Mouse (Mus musculus) intestine, embryonic 16.5 days (tissue): ENCODE data around the gene Pmp22. TPM values are rescaled to one million over a fixed set of nuclear protein-coding genes. Genes with fewer than 3 reads are reported as not detected.

ENCODE experiments used
- ATAC-seq: fragments of 200-750 bp; cut with Nextera tagmentation; 2 replicates; pipeline ENCODE4 v1.8.0; 2017; ENCODE audit warnings: moderate TSS enrichment, moderate library complexity
- H3K27ac ChIP-seq: fragments of 300-500 bp; sonication (generic); 2 replicates; pipeline ENCODE4 v1.5.1; 2014; ENCODE audit warnings: mild to moderate bottlenecking, low read length
- H3K27me3 ChIP-seq: fragments of 300-500 bp; sonication (generic); replicated peaks from 2 replicates; pipeline ENCODE4 v1.6.1; 2014; ENCODE audit warnings: low read length, control low read depth, mixed read lengths; ENCODE audit not compliant: control insufficient read depth, insufficient read depth
- H3K36me3 ChIP-seq: fragments of 300-500 bp; sonication (generic); 2 replicates; pipeline ENCODE4 v1.6.1; 2014; ENCODE audit warnings: low read length, control low read depth; ENCODE audit not compliant: control insufficient read depth, insufficient read depth
- H3K4me1 ChIP-seq: fragments of 300-500 bp; sonication (generic); 2 replicates; pipeline ENCODE4 v1.6.1; 2014; ENCODE audit warnings: low read length, control low read depth, mixed read lengths; ENCODE audit not compliant: control insufficient read depth, insufficient read depth
- H3K4me2 ChIP-seq: fragments of 300-500 bp; sonication (generic); 2 replicates; pipeline ENCODE4 v1.6.1; 2014; ENCODE audit warnings: low read depth, low read length, control low read depth
- H3K4me3 ChIP-seq: fragments of 300-500 bp; sonication (generic); 2 replicates; pipeline ENCODE4 v1.5.1; 2014; ENCODE audit warnings: mild to moderate bottlenecking, low read length
- H3K9ac ChIP-seq: fragments of 300-500 bp; sonication (generic); 2 replicates; pipeline ENCODE4 v1.6.1; 2014; ENCODE audit warnings: low read depth, low read length
- H3K9me3 ChIP-seq: fragments of 300-500 bp; sonication (generic); 2 replicates; pipeline ENCODE4 v1.6.1; 2016; ENCODE audit warnings: low read length, control low read depth; ENCODE audit not compliant: control insufficient read depth
- WGBS: fragments of 180-500 bp; shearing (Covaris S2); extraction: QIAGEN DNeasy Blood & Tissue Kit; methylation state at CpG from one replicate; pipeline ENCODE4 v1.1.7; 2014; 5-methylcytosine and 5-hydroxymethylcytosine counted together
- polyA plus RNA-seq: library from polyadenylated mRNA; unstranded; fragments of >200 nt; fragmentation: Nextera tagmentation; extraction: Ambion mirVana; gene quantifications from 2 replicates; pipeline ENCODE4 v1.2.1, GENCODE M21; 2015

The Pmp22 gene
- 110 and 113 TPM in 2 replicates for polyA plus RNA-seq

- Histone ChIP-seq H3K27me3 (peaks cover 24% of the 10 kb centered on the region), H3K4me3 (peak within 1 kb of the TSS; percentile 17)
- 48% methylated on average over 2 of the region's 2 CpGs for WGBS
These were observed at the start of gene Pmp22 for GRCm38 (mm10) chr11:63128784-63129183. Gene Pmp22 (plus strand): TSS chr11:63128982.

DNA sequence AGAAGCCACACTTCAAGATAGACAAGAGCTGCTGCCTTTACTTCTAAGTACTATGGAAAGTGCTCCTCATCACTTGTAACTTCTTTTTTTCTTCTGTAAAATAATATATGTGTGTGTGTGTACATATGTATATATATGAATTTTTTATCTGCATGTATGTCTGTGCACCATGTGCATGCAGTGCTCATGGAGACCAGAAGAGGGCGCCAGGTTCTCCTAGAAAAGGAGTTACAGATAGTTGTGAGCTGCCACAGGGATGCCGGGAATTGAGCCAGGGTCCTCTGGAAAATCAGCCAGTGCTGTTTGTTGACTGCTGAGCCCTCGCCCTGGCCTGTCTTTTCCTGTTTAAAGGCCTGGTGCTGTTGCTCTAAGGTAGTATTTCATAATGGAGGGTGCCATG, 44.2 kb upstream of the Pmp22 start:
- Histone ChIP-seq H3K4me3 (no peak overlapping the region), H3K4me2 (no peak overlapping the region), H3K9me3 (peaks cover 3% of the 10 kb centered on the region; the same call in 1 of the 2 replicates), H3K36me3 (no peaks in the 10 kb centered on the region), H3K27me3 (no peaks in the 10 kb centered on the region), H3K4me1 (no peaks in the 10 kb centered on the region), H3K27ac (no peak overlapping the region), H3K9ac (no peak overlapping the region)
- ATAC-seq: no peak
- 89% methylated on average over 3 of the region's 3 CpGs for WGBS

More at GRCm38 (mm10) chr11:63128784-63129183, at the start of gene Pmp22:
- Histone ChIP-seq H3K36me3 (no peaks in the 10 kb centered on the region), H3K9ac (no peak within 1 kb of the TSS), H3K4me2 (peak within 1 kb of the TSS; percentile 19; the same call in 1 of the 2 replicates), H3K27ac (no peak within 1 kb of the TSS), H3K4me1 (peaks cover 37% of the 10 kb centered on the region), H3K9me3 (no peaks in the 10 kb centered on the region)
- ATAC-seq: no peak

DNA sequence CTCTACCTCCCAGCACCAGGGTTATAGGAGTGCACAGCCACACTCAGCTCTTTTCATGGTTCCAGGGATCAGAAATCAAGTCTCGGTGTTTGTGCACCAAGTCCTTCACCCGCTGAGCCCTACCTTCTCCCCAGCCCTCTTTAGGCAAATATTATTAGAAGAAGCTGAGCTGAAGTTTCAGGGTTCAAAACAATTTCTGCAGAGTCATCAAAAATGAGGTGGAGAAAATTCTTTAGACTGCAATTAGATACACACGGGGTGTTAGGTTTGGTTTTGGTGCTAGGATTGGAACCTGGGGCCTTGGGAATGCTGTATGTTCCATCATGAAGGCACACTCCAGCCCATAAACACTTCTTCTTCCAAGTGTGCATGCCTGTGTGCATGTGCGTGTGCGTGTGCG, 40.1 kb upstream of the Pmp22 start:
- Histone ChIP-seq H3K27ac (no peak overlapping the region), H3K27me3 (no peaks in the 10 kb centered on the region), H3K4me1 (peaks cover 6% of the 10 kb centered on the region), H3K4me3 (no peak overlapping the region), H3K9ac (no peak overlapping the region), H3K9me3 (peaks cover 3% of the 10 kb centered on the region; the same call in 1 of the 2 replicates), H3K4me2 (no peak overlapping the region), H3K36me3 (no peaks in the 10 kb centered on the region)
- 91% methylated on average over 6 of the region's 6 CpGs for WGBS
- no peak for ATAC-seq

- H3K27me3 ChIP-seq: no peaks in the 10 kb centered on the region
- no peak overlapping the region for H3K27ac ChIP-seq
- H3K4me1 ChIP-seq: peaks cover 6% of the 10 kb centered on the region
- no peak overlapping the region for H3K9ac ChIP-seq
- H3K9me3 ChIP-seq: no peaks in the 10 kb centered on the region
- no peaks in the 10 kb centered on the region for H3K36me3 ChIP-seq
- 24% methylated on average over 4 of the region's 4 CpGs for WGBS
- no peak for ATAC-seq
- no peak overlapping the region for H3K4me2 ChIP-seq
- no peak overlapping the region for H3K4me3 ChIP-seq
These were observed 38.6 kb upstream of the Pmp22 start for GRCm38 (mm10) chr11:63090210-63090609.

DNA sequence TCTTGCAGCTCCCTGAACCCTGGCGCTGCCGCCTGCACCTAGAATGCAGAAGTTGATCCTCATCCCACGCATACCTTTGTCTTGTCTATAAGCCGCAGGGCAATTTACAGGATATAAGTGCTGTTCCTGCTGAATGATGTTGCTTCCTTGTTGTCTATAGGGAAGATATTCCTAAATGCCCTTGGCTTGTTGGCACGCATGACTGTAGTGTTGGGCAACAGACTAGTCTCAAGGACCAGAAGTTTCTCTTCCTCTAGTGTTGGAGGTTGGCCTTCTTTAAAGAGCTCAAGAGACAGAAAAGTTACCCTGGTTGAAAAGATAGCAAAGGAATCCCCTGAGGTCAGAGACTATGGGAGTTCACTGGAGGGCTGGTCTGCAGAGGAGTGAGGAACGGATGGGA, 37.8 kb upstream of the Pmp22 start:
- Histone ChIP-seq H3K4me2 (no peak overlapping the region), H3K9ac (no peak overlapping the region), H3K27me3 (no peaks in the 10 kb centered on the region), H3K9me3 (no peaks in the 10 kb centered on the region), H3K36me3 (no peaks in the 10 kb centered on the region), H3K4me3 (no peak overlapping the region), H3K4me1 (peaks cover 6% of the 10 kb centered on the region), H3K27ac (no peak overlapping the region)
- no peak for ATAC-seq
- 87% methylated on average over 6 of the region's 6 CpGs for WGBS

GRCm38 (mm10) chr11:63092271-63092670, 36.5 kb upstream of the Pmp22 start:
- Histone ChIP-seq H3K4me2 (no peak overlapping the region), H3K4me3 (no peak overlapping the region), H3K27ac (no peak overlapping the region), H3K9ac (no peak overlapping the region), H3K27me3 (no peaks in the 10 kb centered on the region), H3K9me3 (no peaks in the 10 kb centered on the region), H3K4me1 (peaks cover 6% of the 10 kb centered on the region), H3K36me3 (no peaks in the 10 kb centered on the region)
- ATAC-seq: no peak
- 62% methylated on average over 5 of the region's 5 CpGs for WGBS

DNA sequence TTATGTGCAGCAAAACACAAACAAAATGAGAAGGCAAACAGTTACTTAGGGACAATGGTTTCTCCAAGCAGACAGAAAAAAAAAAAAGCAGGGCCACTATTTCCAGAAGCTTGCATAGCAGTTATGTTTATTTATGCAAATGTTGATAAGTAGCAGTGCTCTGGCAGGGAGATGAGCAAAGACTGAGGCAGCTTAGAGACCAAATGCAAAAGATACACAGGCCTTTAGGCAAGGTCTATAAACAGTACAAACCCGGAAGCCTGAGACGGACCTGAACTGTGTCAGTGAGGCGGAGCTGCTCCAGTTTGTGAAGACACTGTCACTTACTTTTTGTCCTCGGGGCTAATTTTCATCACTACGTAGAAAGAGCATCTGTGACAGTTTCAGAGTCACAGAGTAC, 35.2 kb upstream of the Pmp22 start:
- no peak overlapping the region for H3K27ac ChIP-seq
- 50% methylated on average over 5 of the region's 5 CpGs for WGBS
- H3K9ac ChIP-seq: no peak overlapping the region

DNA sequence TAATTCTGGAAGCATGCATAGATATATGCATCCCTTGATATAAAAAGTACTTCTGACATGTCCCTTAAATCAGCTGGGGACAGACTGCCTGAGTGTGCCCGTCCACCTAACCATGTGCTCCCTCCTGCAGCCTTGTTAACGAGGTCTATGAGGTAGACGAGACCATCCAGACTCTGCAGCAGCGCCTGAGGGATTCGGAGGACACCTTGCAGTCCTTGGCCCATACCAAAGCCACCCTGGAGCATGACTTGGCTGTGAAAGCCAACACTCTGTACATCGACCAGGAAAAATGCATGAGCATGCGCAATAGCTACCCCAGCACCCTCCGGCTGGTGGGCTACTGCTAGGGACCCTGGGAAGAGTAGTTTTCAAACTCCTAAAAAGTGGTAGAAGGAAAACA, 34.3 kb upstream of the Pmp22 start:
- peaks cover 6% of the 10 kb centered on the region for H3K4me1 ChIP-seq
- no peak overlapping the region for H3K4me2 ChIP-seq
- no peaks in the 10 kb centered on the region for H3K36me3 ChIP-seq
- no peak overlapping the region for H3K27ac ChIP-seq
- no peak overlapping the region for H3K9ac ChIP-seq
- no peak overlapping the region for H3K4me3 ChIP-seq
- H3K9me3 ChIP-seq: no peaks in the 10 kb centered on the region
- ATAC-seq: no peak
- H3K27me3 ChIP-seq: no peaks in the 10 kb centered on the region
- WGBS: 88% methylated on average over 8 of the region's 8 CpGs

More for the DNA sequence above, 35.2 kb upstream of the Pmp22 start:
- Histone ChIP-seq H3K9me3 (no peaks in the 10 kb centered on the region), H3K27me3 (no peaks in the 10 kb centered on the region), H3K4me3 (no peak overlapping the region), H3K4me2 (no peak overlapping the region), H3K4me1 (peaks cover 6% of the 10 kb centered on the region), H3K36me3 (no peaks in the 10 kb centered on the region)
- ATAC-seq: no peak

- no peaks in the 10 kb centered on the region for H3K27me3 ChIP-seq
- no peaks in the 10 kb centered on the region for H3K9me3 ChIP-seq
- no peak for ATAC-seq
- no peak overlapping the region for H3K27ac ChIP-seq
- no peaks in the 10 kb centered on the region for H3K36me3 ChIP-seq
- H3K4me1 ChIP-seq: no peaks in the 10 kb centered on the region
- no peak overlapping the region for H3K9ac ChIP-seq
- no peak overlapping the region for H3K4me3 ChIP-seq
- H3K4me2 ChIP-seq: no peak overlapping the region
- WGBS: 76% methylated on average over 3 of the region's 3 CpGs
These were observed 30.8 kb upstream of the Pmp22 start for GRCm38 (mm10) chr11:63098016-63098415.

DNA sequence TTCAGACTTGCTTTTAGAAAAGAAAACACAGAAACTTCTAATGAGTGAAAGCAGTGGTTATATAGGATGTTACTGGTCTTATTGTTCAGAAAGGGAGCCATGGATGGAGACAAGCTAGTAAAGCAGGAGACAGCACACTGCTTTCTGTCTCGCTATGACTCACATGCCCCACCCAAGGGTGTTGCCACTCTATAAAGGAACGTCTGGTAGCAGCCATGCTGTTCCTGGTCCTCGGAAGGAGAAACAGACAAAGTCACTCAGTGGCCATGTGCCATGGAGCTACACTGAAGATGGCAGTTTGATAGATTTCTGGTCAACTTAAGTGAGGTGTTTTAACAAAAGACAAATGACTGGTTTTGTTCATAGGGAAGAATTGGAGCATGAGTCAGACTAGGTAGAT, 29.4 kb upstream of the Pmp22 start:
- Histone ChIP-seq H3K4me3 (no peak overlapping the region), H3K36me3 (no peaks in the 10 kb centered on the region), H3K9me3 (no peaks in the 10 kb centered on the region), H3K4me1 (no peaks in the 10 kb centered on the region), H3K27ac (no peak overlapping the region), H3K9ac (no peak overlapping the region), H3K4me2 (no peak overlapping the region), H3K27me3 (no peaks in the 10 kb centered on the region)
- 48% methylated on average over 3 of the region's 3 CpGs for WGBS
- 0 out of 2 replicates have a peak, but pooled peaks have one; percentile 36 for ATAC-seq
